Mouse (Mus musculus): ENCODE data around the gene BC030867. TPM values are rescaled to one million over a fixed set of nuclear protein-coding genes. Genes with fewer than 3 reads are reported as not detected.

BC030867 gene
- total and polyA plus RNA-seq, 3 experiments = 0.26 to 0.45 (median 0.32) TPM

- peaks cover 3% of the 10 kb centered on the region for H3K79me2 ChIP-seq (replicated peaks; ENCODE audit: control insufficient read depth, insufficient read depth, low read length)
- intact Hi-C loops (cut with DNase I) = no loop called here
- no peaks in the 10 kb centered on the region for H3K27me3 ChIP-seq (ENCODE audit: control insufficient read depth, insufficient read depth, low read length)
- H3K4me1 ChIP-seq (ENCODE audit: control insufficient read depth, insufficient read depth, low read length) = peaks cover 50% of the 10 kb centered on the region
- DNase-seq = peak in 1 of 2 experiments; percentile 51
- H3K9ac ChIP-seq (ENCODE audit: low read depth, low read length) = peak overlapping the region; percentile 74
- peak overlapping the region; percentile 91 for H3K27ac ChIP-seq
- peaks cover 7% of the 10 kb centered on the region; the same call in 1 of the 2 replicates for H3K36me3 ChIP-seq (ENCODE audit: control insufficient read depth, insufficient read depth, low read length)
- WGBS = 19% methylated on average over 7 of the region's 7 CpGs
- H3K4me3 ChIP-seq = peak overlapping the region; percentile 68
- TF ChIP-seq CTCF (IDR thresholded peaks at IDR 0.05) (no peak), EP300 (IDR thresholded peaks at IDR 0.05; ENCODE audit: insufficient read depth, low read depth, low read length) (no peak), POLR2A (IDR thresholded peaks at IDR 0.05; ENCODE audit: insufficient read depth, low read depth, low read length) (no peak)
Observed at GRCm38 (mm10) chr11:102217876-102218430, 30.7 kb upstream of the BC030867 start.

DNA sequence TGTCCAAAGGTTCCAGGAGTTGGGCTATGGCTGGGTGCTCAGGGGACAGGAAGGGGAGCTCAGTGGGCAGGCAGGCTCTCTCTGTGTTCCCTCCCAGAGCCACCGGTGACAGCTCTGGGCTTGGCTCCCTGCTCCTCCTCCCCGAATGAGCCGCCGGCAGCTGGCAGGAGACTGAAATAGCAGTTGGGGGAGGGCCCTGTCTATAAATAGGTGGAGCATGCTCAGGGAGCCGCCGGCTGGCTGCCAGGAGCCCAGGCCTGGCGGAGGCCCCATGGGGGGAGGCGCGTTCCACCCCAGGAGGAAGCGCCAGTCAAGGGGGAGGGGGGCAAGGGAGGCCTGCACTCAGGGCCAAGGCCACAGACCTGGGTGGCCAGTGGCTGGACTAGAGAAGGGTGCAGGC is 29.9 kb upstream of the BC030867 start:
- H3K27me3 ChIP-seq (ENCODE audit: control insufficient read depth, insufficient read depth, low read length) = no peaks in the 10 kb centered on the region
- H3K79me2 ChIP-seq (replicated peaks; ENCODE audit: control insufficient read depth, insufficient read depth, low read length) = no peaks in the 10 kb centered on the region
- peak; percentile 97 to 98 for DNase-seq
- H3K4me1 ChIP-seq (ENCODE audit: control insufficient read depth, insufficient read depth, low read length) = peaks cover 47% of the 10 kb centered on the region
- peak overlapping the region; percentile 92 for H3K27ac ChIP-seq
- peak overlapping the region; percentile 74 for H3K9ac ChIP-seq (ENCODE audit: low read depth, low read length)
- H3K4me3 ChIP-seq = peak overlapping the region; percentile 68
- 1% methylated on average over 10 of the region's 10 CpGs for WGBS
- H3K36me3 ChIP-seq (ENCODE audit: control insufficient read depth, insufficient read depth, low read length) = peaks cover 5% of the 10 kb centered on the region; the same call in 1 of the 2 replicates
- intact Hi-C loops (cut with DNase I) = no loop called here
- TF ChIP-seq POLR2A (IDR thresholded peaks at IDR 0.05; ENCODE audit: insufficient read depth, low read depth, low read length) = peak; percentile 99
- 0 out of 2 replicates have a peak, but pooled peaks have one; percentile 4 for TF ChIP-seq CTCF (IDR thresholded peaks at IDR 0.05)
- TF ChIP-seq EP300 (IDR thresholded peaks at IDR 0.05; ENCODE audit: insufficient read depth, low read depth, low read length) = peak; percentile 42; the same call in 1 of the 2 replicates

- Histone ChIP-seq H3K36me3 (ENCODE audit: control insufficient read depth, insufficient read depth, low read length) (peaks cover 8% of the 10 kb centered on the region; the same call in 1 of the 2 replicates), H3K27me3 (ENCODE audit: control insufficient read depth, insufficient read depth, low read length) (no peaks in the 10 kb centered on the region), H3K79me2 (replicated peaks; ENCODE audit: control insufficient read depth, insufficient read depth, low read length) (peaks cover 3% of the 10 kb centered on the region; the same call in 1 of the 2 replicates), H3K4me3 (peak overlapping the region; percentile 2), H3K9ac (ENCODE audit: low read depth, low read length) (peak overlapping the region; percentile 48), H3K4me1 (ENCODE audit: control insufficient read depth, insufficient read depth, low read length) (peaks cover 49% of the 10 kb centered on the region), H3K27ac (peak overlapping the region; percentile 92)
- peak in 1 of 2 experiments; percentile 56 for DNase-seq
- intact Hi-C loops (cut with DNase I) = no loop called here
- 40% methylated on average over 14 of the region's 14 CpGs for WGBS
- TF ChIP-seq EP300 (IDR thresholded peaks at IDR 0.05; ENCODE audit: insufficient read depth, low read depth, low read length) (no peak), POLR2A (IDR thresholded peaks at IDR 0.05; ENCODE audit: insufficient read depth, low read depth, low read length) (0 out of 2 replicates have a peak, but pooled peaks have one; percentile 7), CTCF (IDR thresholded peaks at IDR 0.05) (no peak)
Observed at GRCm38 (mm10) chr11:102219247-102219993, 29.3 kb upstream of the BC030867 start.

- peaks cover 3% of the 10 kb centered on the region; the same call in 1 of the 2 replicates for H3K79me2 ChIP-seq (replicated peaks; ENCODE audit: control insufficient read depth, insufficient read depth, low read length)
- H3K4me3 ChIP-seq = no peak overlapping the region
- TF ChIP-seq POLR2A (IDR thresholded peaks at IDR 0.05; ENCODE audit: insufficient read depth, low read depth, low read length) (0 out of 2 replicates have a peak, but pooled peaks have one; percentile 6), CTCF (IDR thresholded peaks at IDR 0.05) (no peak), EP300 (IDR thresholded peaks at IDR 0.05; ENCODE audit: insufficient read depth, low read depth, low read length) (peak; percentile 74; the same call in 1 of the 2 replicates)
- H3K9ac ChIP-seq (ENCODE audit: low read depth, low read length) = 0 out of 2 replicates have a peak overlapping the region, but pooled peaks have one; percentile 17
- H3K36me3 ChIP-seq (ENCODE audit: control insufficient read depth, insufficient read depth, low read length) = peaks cover 8% of the 10 kb centered on the region; the same call in 1 of the 2 replicates
- no peaks in the 10 kb centered on the region for H3K27me3 ChIP-seq (ENCODE audit: control insufficient read depth, insufficient read depth, low read length)
- WGBS = 25% methylated on average over 4 of the region's 4 CpGs
- H3K4me1 ChIP-seq (ENCODE audit: control insufficient read depth, insufficient read depth, low read length) = peaks cover 47% of the 10 kb centered on the region
- intact Hi-C loops (cut with DNase I) = no loop called here
- DNase-seq = peak; percentile 82 to 88
- peak overlapping the region; percentile 92 for H3K27ac ChIP-seq
Observed at GRCm38 (mm10) chr11:102219994-102220346, 28.7 kb upstream of the BC030867 start.

GRCm38 (mm10) chr11:102220451-102220850 is 28.2 kb upstream of the BC030867 start:
- Histone ChIP-seq H3K4me3 (no peak overlapping the region), H3K79me2 (replicated peaks; ENCODE audit: control insufficient read depth, insufficient read depth, low read length) (peaks cover 3% of the 10 kb centered on the region; the same call in 1 of the 2 replicates), H3K36me3 (ENCODE audit: control insufficient read depth, insufficient read depth, low read length) (peaks cover 6% of the 10 kb centered on the region; the same call in 1 of the 2 replicates), H3K4me1 (ENCODE audit: control insufficient read depth, insufficient read depth, low read length) (peaks cover 48% of the 10 kb centered on the region), H3K9ac (ENCODE audit: low read depth, low read length) (no peak overlapping the region), H3K27me3 (ENCODE audit: control insufficient read depth, insufficient read depth, low read length) (no peaks in the 10 kb centered on the region), H3K27ac (peak overlapping the region; percentile 92)
- intact Hi-C loops (cut with DNase I) = no loop called here
- no peak for TF ChIP-seq CTCF (IDR thresholded peaks at IDR 0.05)
- no peak for TF ChIP-seq EP300 (IDR thresholded peaks at IDR 0.05; ENCODE audit: insufficient read depth, low read depth, low read length)
- no peak for TF ChIP-seq POLR2A (IDR thresholded peaks at IDR 0.05; ENCODE audit: insufficient read depth, low read depth, low read length)
- peak in 1 of 2 experiments; percentile 52 for DNase-seq
- 39% methylated on average over 6 of the region's 6 CpGs for WGBS
